Mouse (Mus musculus): ENCODE results near the gene Clcn7. TPM values are rescaled to one million over a fixed set of nuclear protein-coding genes. Genes with fewer than 3 reads are reported as not detected.

The Clcn7 gene
- polyA plus RNA-seq (2015; fragmentation: Nextera tagmentation; extraction: Ambion mirVana) = 18.1 and 21.1 TPM in 2 replicates

DNA sequence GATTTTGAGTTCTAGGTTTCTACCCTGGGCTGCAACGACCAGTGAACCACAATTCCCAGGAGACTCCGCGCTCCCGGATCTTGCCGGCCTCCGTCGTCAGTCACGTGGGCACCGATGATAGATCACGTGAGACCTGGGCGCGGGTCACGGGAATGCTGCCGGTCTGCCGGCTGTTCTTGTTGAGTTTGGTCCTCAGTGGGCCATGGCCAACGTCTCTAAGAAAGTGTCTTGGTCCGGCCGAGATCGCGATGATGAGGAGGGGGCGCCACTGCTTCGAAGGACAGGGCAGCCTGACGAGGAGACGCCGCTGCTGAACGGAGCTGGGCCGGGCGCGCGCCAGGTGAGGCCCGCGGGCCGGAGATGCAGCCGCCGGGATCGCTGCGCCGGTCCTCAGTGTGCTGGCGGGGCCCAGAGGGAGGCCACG is at the start of gene Clcn7:
Gene Clcn7, plus strand, starts transcription at position 117 of the 424 bp plus-strand sequence.
- Histone ChIP-seq H3K27me3 (replicated peaks) (no peaks in the 10 kb centered on the region), H3K27ac (no peak within 1 kb of the TSS), H3K4me1 (peaks cover 8% of the 10 kb centered on the region), H3K4me2 (peak within 1 kb of the TSS; percentile 63), H3K9me3 (no peaks in the 10 kb centered on the region), H3K9ac (peak within 1 kb of the TSS; percentile 77), H3K4me3 (replicated peaks) (peak within 1 kb of the TSS; percentile 87), H3K36me3 (no peaks in the 10 kb centered on the region)
- WGBS = under 1% methylated on average over 40 of the region's 40 CpGs
- ATAC-seq (ENCODE audit: insufficient read depth, low FRiP score, low read depth) = peak; percentile 93

GRCm38 (mm10) chr17:25083444-25083931 is 49.7 kb upstream of the Clcn7 start, which contains the start of gene Tmem204:
TSS of gene Tmem204 (minus strand) at chr17:25083591.
- no peak within 1 kb of the TSS for H3K4me3 ChIP-seq (replicated peaks)
- H3K27ac ChIP-seq = peak within 1 kb of the TSS; percentile 97
- peaks cover 44% of the 10 kb centered on the region for H3K4me1 ChIP-seq
- 25% methylated on average over 7 of the region's 7 CpGs for WGBS
- peak within 1 kb of the TSS; percentile 24 for H3K4me2 ChIP-seq
- H3K9ac ChIP-seq = no peak within 1 kb of the TSS
- peak; percentile 76 for ATAC-seq (ENCODE audit: insufficient read depth, low FRiP score, low read depth)
- no peaks in the 10 kb centered on the region for H3K9me3 ChIP-seq
- no peaks in the 10 kb centered on the region for H3K27me3 ChIP-seq (replicated peaks)
- H3K36me3 ChIP-seq = no peaks in the 10 kb centered on the region

- Histone ChIP-seq H3K4me3 (replicated peaks) (no peak overlapping the region), H3K9me3 (no peaks in the 10 kb centered on the region), H3K4me1 (peaks cover 42% of the 10 kb centered on the region), H3K27me3 (replicated peaks) (no peaks in the 10 kb centered on the region), H3K4me2 (no peak overlapping the region), H3K27ac (peak overlapping the region; percentile 97), H3K36me3 (no peaks in the 10 kb centered on the region), H3K9ac (no peak overlapping the region)
- no peak for ATAC-seq (ENCODE audit: insufficient read depth, low FRiP score, low read depth)
- WGBS = 73% methylated on average over 13 of the region's 13 CpGs
Measured at GRCm38 (mm10) chr17:25084835-25085385, 48.3 kb upstream of the Clcn7 start.

- Histone ChIP-seq H3K27me3 (replicated peaks) (no peaks in the 10 kb centered on the region), H3K36me3 (no peaks in the 10 kb centered on the region), H3K9me3 (no peaks in the 10 kb centered on the region), H3K27ac (no peak overlapping the region), H3K4me3 (replicated peaks) (no peak overlapping the region), H3K4me2 (no peak overlapping the region), H3K4me1 (peaks cover 32% of the 10 kb centered on the region), H3K9ac (no peak overlapping the region)
- 87% methylated on average over 7 of the region's 7 CpGs for WGBS
- ATAC-seq (ENCODE audit: insufficient read depth, low FRiP score, low read depth) = no peak
Measured at GRCm38 (mm10) chr17:25086724-25087123, 46.5 kb upstream of the Clcn7 start.

DNA sequence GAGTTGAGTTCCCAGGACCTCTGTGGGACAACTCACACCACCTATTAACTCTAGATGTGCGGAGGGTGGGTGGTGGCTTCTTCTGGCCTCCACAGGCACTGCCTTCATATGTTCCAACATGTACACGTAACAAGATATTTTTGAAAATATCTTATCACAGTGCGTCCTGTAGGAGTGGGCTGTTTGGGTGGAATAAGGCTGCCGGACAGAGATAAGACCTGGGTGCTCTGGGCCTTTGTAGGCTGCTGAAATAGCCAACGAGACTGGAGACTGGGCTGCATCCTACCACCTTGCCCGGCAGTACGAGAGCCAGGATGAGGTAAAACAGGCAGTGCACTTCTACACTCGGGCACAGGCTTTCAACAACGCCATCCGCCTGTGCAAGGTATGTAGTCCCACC is 44.0 kb upstream of the Clcn7 start:
- Histone ChIP-seq H3K36me3 (peaks cover 2% of the 10 kb centered on the region; the same call in 1 of the 2 replicates), H3K9me3 (no peaks in the 10 kb centered on the region), H3K4me3 (replicated peaks) (no peak overlapping the region), H3K4me2 (no peak overlapping the region), H3K9ac (no peak overlapping the region), H3K27me3 (replicated peaks) (no peaks in the 10 kb centered on the region), H3K27ac (peak overlapping the region; percentile 7; the same call in 1 of the 2 replicates), H3K4me1 (peaks cover 13% of the 10 kb centered on the region; the same call in 1 of the 2 replicates)
- 87% methylated on average over 10 of the region's 10 CpGs for WGBS
- ATAC-seq (ENCODE audit: insufficient read depth, low FRiP score, low read depth) = peak; percentile 88

GRCm38 (mm10) chr17:25090450-25090849 is 42.7 kb upstream of the Clcn7 start:
- no peak overlapping the region for H3K4me3 ChIP-seq (replicated peaks)
- no peaks in the 10 kb centered on the region for H3K27me3 ChIP-seq (replicated peaks)
- H3K27ac ChIP-seq = no peak overlapping the region
- ATAC-seq (ENCODE audit: insufficient read depth, low FRiP score, low read depth) = no peak
- H3K4me2 ChIP-seq = no peak overlapping the region
- no peaks in the 10 kb centered on the region for H3K9me3 ChIP-seq
- peaks cover 2% of the 10 kb centered on the region; the same call in 1 of the 2 replicates for H3K36me3 ChIP-seq
- 90% methylated on average over 10 of the region's 10 CpGs for WGBS
- H3K9ac ChIP-seq = no peak overlapping the region
- H3K4me1 ChIP-seq = no peaks in the 10 kb centered on the region

GRCm38 (mm10) chr17:25096221-25096620 is 37.0 kb upstream of the Clcn7 start:
- Histone ChIP-seq H3K9me3 (no peaks in the 10 kb centered on the region), H3K27me3 (replicated peaks) (no peaks in the 10 kb centered on the region), H3K4me1 (no peaks in the 10 kb centered on the region), H3K9ac (no peak overlapping the region), H3K4me3 (replicated peaks) (no peak overlapping the region), H3K36me3 (peaks cover 22% of the 10 kb centered on the region), H3K4me2 (no peak overlapping the region), H3K27ac (no peak overlapping the region)
- WGBS = 94% methylated on average over 2 of the region's 2 CpGs
- ATAC-seq (ENCODE audit: insufficient read depth, low FRiP score, low read depth) = no peak

GRCm38 (mm10) chr17:25100052-25100451 is 33.1 kb upstream of the Clcn7 start:
- Histone ChIP-seq H3K9ac (no peak overlapping the region), H3K4me1 (no peaks in the 10 kb centered on the region), H3K9me3 (no peaks in the 10 kb centered on the region), H3K4me2 (no peak overlapping the region), H3K27ac (no peak overlapping the region), H3K36me3 (peaks cover 52% of the 10 kb centered on the region), H3K4me3 (replicated peaks) (no peak overlapping the region), H3K27me3 (replicated peaks) (no peaks in the 10 kb centered on the region)
- ATAC-seq (ENCODE audit: insufficient read depth, low FRiP score, low read depth) = no peak
- 91% methylated on average over 6 of the region's 6 CpGs for WGBS

GRCm38 (mm10) chr17:25101338-25101737 is 31.9 kb upstream of the Clcn7 start:
- H3K4me2 ChIP-seq = no peak overlapping the region
- H3K9ac ChIP-seq = no peak overlapping the region
- H3K36me3 ChIP-seq = peaks cover 65% of the 10 kb centered on the region
- ATAC-seq (ENCODE audit: insufficient read depth, low FRiP score, low read depth) = no peak
- no peaks in the 10 kb centered on the region for H3K27me3 ChIP-seq (replicated peaks)
- no peaks in the 10 kb centered on the region for H3K9me3 ChIP-seq
- H3K4me1 ChIP-seq = no peaks in the 10 kb centered on the region
- WGBS = 92% methylated on average over 11 of the region's 11 CpGs
- H3K4me3 ChIP-seq (replicated peaks) = no peak overlapping the region
- no peak overlapping the region for H3K27ac ChIP-seq

GRCm38 (mm10) chr17:25107786-25108185 is 25.4 kb upstream of the Clcn7 start:
- WGBS = 91% methylated on average over 6 of the region's 16 CpGs
- no peak overlapping the region for H3K4me3 ChIP-seq (replicated peaks)
- ATAC-seq (ENCODE audit: insufficient read depth, low FRiP score, low read depth) = no peak

DNA sequence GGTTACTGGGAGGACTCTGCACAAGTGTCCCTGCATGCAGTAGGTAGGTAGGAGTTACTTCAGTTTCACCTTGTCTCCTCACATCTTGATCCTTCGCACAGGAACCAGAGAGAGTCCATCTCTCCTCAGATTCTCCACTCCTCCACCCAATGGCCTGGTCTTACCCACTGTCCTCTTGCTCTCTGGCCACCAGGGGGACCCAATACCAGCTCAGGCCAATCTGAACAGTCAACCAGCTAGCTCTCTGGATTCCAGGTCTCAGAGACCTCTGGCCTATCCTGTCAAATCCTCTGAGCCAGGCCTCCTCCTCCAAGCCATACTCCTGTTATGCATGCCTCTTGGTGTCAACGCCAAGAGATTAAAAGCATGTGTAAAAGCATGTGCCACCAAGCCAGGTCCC is 23.6 kb upstream of the Clcn7 start:
- Histone ChIP-seq H3K36me3 (peaks cover 42% of the 10 kb centered on the region), H3K4me3 (replicated peaks) (no peak overlapping the region), H3K9me3 (no peaks in the 10 kb centered on the region), H3K27ac (no peak overlapping the region), H3K9ac (no peak overlapping the region), H3K4me2 (no peak overlapping the region), H3K27me3 (replicated peaks) (no peaks in the 10 kb centered on the region), H3K4me1 (peaks cover 1% of the 10 kb centered on the region; the same call in 1 of the 2 replicates)
- WGBS = 85% methylated on average over 2 of the region's 2 CpGs
- peak; percentile 57; the same call in 1 of the 2 replicates for ATAC-seq (ENCODE audit: insufficient read depth, low FRiP score, low read depth)

More at GRCm38 (mm10) chr17:25107786-25108185, 25.4 kb upstream of the Clcn7 start:
- Histone ChIP-seq H3K27ac (no peak overlapping the region), H3K4me1 (no peaks in the 10 kb centered on the region), H3K4me2 (no peak overlapping the region), H3K27me3 (replicated peaks) (no peaks in the 10 kb centered on the region), H3K36me3 (peaks cover 50% of the 10 kb centered on the region), H3K9me3 (no peaks in the 10 kb centered on the region), H3K9ac (no peak overlapping the region)

DNA sequence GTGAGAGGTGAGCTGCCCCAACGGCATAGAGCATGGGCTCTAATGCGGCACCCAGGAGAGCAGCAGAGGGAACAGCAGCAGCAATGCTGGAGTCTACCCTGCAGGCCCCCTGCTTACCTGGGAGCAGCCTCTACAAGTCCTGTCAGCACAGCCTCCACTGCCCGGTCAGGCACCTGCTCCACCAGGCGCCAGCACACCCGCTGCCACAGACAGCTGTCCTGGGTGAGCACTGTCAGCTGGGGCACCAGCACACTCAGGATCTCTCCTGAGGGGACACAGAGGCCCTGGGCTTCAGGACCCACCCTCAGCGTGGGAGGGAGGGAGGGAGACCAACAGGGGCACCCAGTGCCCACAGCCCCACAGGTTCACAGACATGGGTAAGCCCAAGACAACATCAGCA is 22.6 kb upstream of the Clcn7 start:
- Histone ChIP-seq H3K9ac (no peak overlapping the region), H3K27me3 (replicated peaks) (no peaks in the 10 kb centered on the region), H3K4me3 (replicated peaks) (no peak overlapping the region), H3K27ac (no peak overlapping the region), H3K4me1 (peaks cover 8% of the 10 kb centered on the region; the same call in 1 of the 2 replicates), H3K4me2 (no peak overlapping the region), H3K36me3 (peaks cover 32% of the 10 kb centered on the region), H3K9me3 (no peaks in the 10 kb centered on the region)
- WGBS = 91% methylated on average over 6 of the region's 6 CpGs
- no peak for ATAC-seq (ENCODE audit: insufficient read depth, low FRiP score, low read depth)
